Mouse (Mus musculus) G1E (cell line): ENCODE data around the gene Cfap73.

Experiments used
- CTCF ChIP-seq: IDR thresholded peaks from 2 replicates; pipeline ENCODE4 v1.5.1; 2012; ENCODE audit warnings: low read depth, low read length, inconsistent platforms, mixed read lengths
- GATA1 ChIP-seq: IDR thresholded peaks from 2 replicates; pipeline ENCODE4 v1.6.1; 2012; ENCODE audit warnings: borderline replicate concordance, low read length, inconsistent platforms, mixed read lengths

GRCm38 (mm10) chr5:120643365-120644085 is 9.5 kb upstream of the Cfap73 start:
- TF ChIP-seq CTCF: no peak
- no peak for TF ChIP-seq GATA1
